Mouse (Mus musculus) liver, postnatal 0 days (tissue): Measurements from ENCODE around the gene Ephb1.

Source experiments
- CTCF ChIP-seq: sonication (generic); IDR thresholded peaks from 2 replicates; pipeline ENCODE4 v1.5.1; 2016; ENCODE audit warnings: antibody characterized with exemption, low read depth
- EP300 ChIP-seq: IDR thresholded peaks from 2 replicates; pipeline ENCODE4 v1.6.1; 2016; ENCODE audit warnings: antibody characterized with exemption, low read depth, mild to moderate bottlenecking

- TF ChIP-seq CTCF, result no peak
- no peak for TF ChIP-seq EP300
These were observed 78.6 kb downstream of the Ephb1 start for GRCm38 (mm10) chr9:102275931-102276330.
